Mouse (Mus musculus) small intestine, adult 2 months (tissue): ENCODE measurements around the gene Cfap221.

Experiments
- CTCF ChIP-seq: fragments of 200-500 bp; IDR thresholded peaks from 2 replicates; pipeline ENCODE4 v1.5.1; 2012; ENCODE audit warnings: low read depth, mild to moderate bottlenecking, control low read depth, inconsistent platforms, low read length, moderate library complexity, mixed read lengths; ENCODE audit not compliant: insufficient replicate concordance, insufficient read length; ENCODE audit errors: extremely low read depth
- POLR2A ChIP-seq: fragments of 200-500 bp; IDR thresholded peaks from 2 replicates; pipeline ENCODE4 v1.6.1; 2012; ENCODE audit warnings: low read depth, mild to moderate bottlenecking, control low read depth, inconsistent platforms, low read length, moderate library complexity

- TF ChIP-seq CTCF: no peak
- TF ChIP-seq POLR2A: no peak
These were observed 119.6 kb downstream of the Cfap221 start for GRCm38 (mm10) chr1:119877469-119877868.
